Mouse (Mus musculus): ENCODE results near the gene Rictor. TPM values are rescaled to one million over a fixed set of nuclear protein-coding genes. Genes with fewer than 3 reads are reported as not detected.

The Rictor gene
- 23.5 and 23.7 TPM in 2 replicates for polyA plus RNA-seq (2012; rRNA removed)

GRCm38 (mm10) chr15:6707936-6708525, at the start of gene Rictor:
TSS of gene Rictor (plus strand) at chr15:6708379.
- TF ChIP-seq POLR2A (IDR thresholded peaks at IDR 0.05; ENCODE audit: control insufficient read depth, extremely low read depth, insufficient read depth, low read length, poor library complexity) (peak; percentile 73), CTCF (IDR thresholded peaks at IDR 0.05; ENCODE audit: borderline replicate concordance, control insufficient read depth, extremely low read depth, insufficient read depth, low read length, poor library complexity) (no peak)
- H3K36me3 ChIP-seq (ENCODE audit: control insufficient read depth, insufficient read depth, low read length): no peaks in the 10 kb centered on the region
- H3K4me3 ChIP-seq (ENCODE audit: control insufficient read depth, insufficient read depth, low read length): peak within 1 kb of the TSS; percentile 90
- under 1% methylated on average over 79 of the region's 82 CpGs for WGBS
- H3K27me3 ChIP-seq (ENCODE audit: control insufficient read depth, insufficient read depth, low read length): no peaks in the 10 kb centered on the region
- peak; percentile 86 for DNase-seq
- peaks cover 10% of the 10 kb centered on the region for H3K4me1 ChIP-seq (replicated peaks; ENCODE audit: control insufficient read depth, insufficient read depth, low read length)
- peak within 1 kb of the TSS; percentile 52 for H3K27ac ChIP-seq (ENCODE audit: control insufficient read depth, insufficient read depth, low read length)

GRCm38 (mm10) chr15:6661951-6662350, 46.2 kb upstream of the Rictor start:
- H3K27ac ChIP-seq (ENCODE audit: control insufficient read depth, insufficient read depth, low read length): no peak overlapping the region
- 93% methylated on average over 3 of the region's 3 CpGs for WGBS
- TF ChIP-seq CTCF (IDR thresholded peaks at IDR 0.05; ENCODE audit: borderline replicate concordance, control insufficient read depth, extremely low read depth, insufficient read depth, low read length, poor library complexity) (no peak), POLR2A (IDR thresholded peaks at IDR 0.05; ENCODE audit: control insufficient read depth, extremely low read depth, insufficient read depth, low read length, poor library complexity) (no peak)
- DNase-seq: no peak
- no peaks in the 10 kb centered on the region for H3K4me1 ChIP-seq (replicated peaks; ENCODE audit: control insufficient read depth, insufficient read depth, low read length)
- H3K27me3 ChIP-seq (ENCODE audit: control insufficient read depth, insufficient read depth, low read length): no peaks in the 10 kb centered on the region
- H3K4me3 ChIP-seq (ENCODE audit: control insufficient read depth, insufficient read depth, low read length): no peak overlapping the region
- H3K36me3 ChIP-seq (ENCODE audit: control insufficient read depth, insufficient read depth, low read length): peaks cover 53% of the 10 kb centered on the region

- TF ChIP-seq CTCF (IDR thresholded peaks at IDR 0.05; ENCODE audit: borderline replicate concordance, control insufficient read depth, extremely low read depth, insufficient read depth, low read length, poor library complexity) (no peak), POLR2A (IDR thresholded peaks at IDR 0.05; ENCODE audit: control insufficient read depth, extremely low read depth, insufficient read depth, low read length, poor library complexity) (no peak)
- H3K27me3 ChIP-seq (ENCODE audit: control insufficient read depth, insufficient read depth, low read length): no peaks in the 10 kb centered on the region
- H3K4me1 ChIP-seq (replicated peaks; ENCODE audit: control insufficient read depth, insufficient read depth, low read length): no peaks in the 10 kb centered on the region
- no peak overlapping the region for H3K4me3 ChIP-seq (ENCODE audit: control insufficient read depth, insufficient read depth, low read length)
- peaks cover 41% of the 10 kb centered on the region for H3K36me3 ChIP-seq (ENCODE audit: control insufficient read depth, insufficient read depth, low read length)
- H3K27ac ChIP-seq (ENCODE audit: control insufficient read depth, insufficient read depth, low read length): no peak overlapping the region
- no peak for DNase-seq
- WGBS: 90% methylated on average over 7 of the region's 7 CpGs
Observed at GRCm38 (mm10) chr15:6663991-6664390, 44.2 kb upstream of the Rictor start.

- Histone ChIP-seq H3K36me3 (ENCODE audit: control insufficient read depth, insufficient read depth, low read length) (peaks cover 26% of the 10 kb centered on the region), H3K27ac (ENCODE audit: control insufficient read depth, insufficient read depth, low read length) (no peak overlapping the region), H3K27me3 (ENCODE audit: control insufficient read depth, insufficient read depth, low read length) (no peaks in the 10 kb centered on the region), H3K4me3 (ENCODE audit: control insufficient read depth, insufficient read depth, low read length) (no peak overlapping the region), H3K4me1 (replicated peaks; ENCODE audit: control insufficient read depth, insufficient read depth, low read length) (no peaks in the 10 kb centered on the region)
- no peak for TF ChIP-seq POLR2A (IDR thresholded peaks at IDR 0.05; ENCODE audit: control insufficient read depth, extremely low read depth, insufficient read depth, low read length, poor library complexity)
- TF ChIP-seq CTCF (IDR thresholded peaks at IDR 0.05; ENCODE audit: borderline replicate concordance, control insufficient read depth, extremely low read depth, insufficient read depth, low read length, poor library complexity): no peak
- 73% methylated on average over 5 of the region's 5 CpGs for WGBS
- DNase-seq: no peak
Observed at GRCm38 (mm10) chr15:6666072-6666471, 42.1 kb upstream of the Rictor start.

- Histone ChIP-seq H3K27me3 (ENCODE audit: control insufficient read depth, insufficient read depth, low read length) (no peaks in the 10 kb centered on the region), H3K4me3 (ENCODE audit: control insufficient read depth, insufficient read depth, low read length) (no peak overlapping the region), H3K27ac (ENCODE audit: control insufficient read depth, insufficient read depth, low read length) (no peak overlapping the region), H3K4me1 (replicated peaks; ENCODE audit: control insufficient read depth, insufficient read depth, low read length) (no peaks in the 10 kb centered on the region), H3K36me3 (ENCODE audit: control insufficient read depth, insufficient read depth, low read length) (peaks cover 9% of the 10 kb centered on the region)
- TF ChIP-seq POLR2A (IDR thresholded peaks at IDR 0.05; ENCODE audit: control insufficient read depth, extremely low read depth, insufficient read depth, low read length, poor library complexity) (no peak), CTCF (IDR thresholded peaks at IDR 0.05; ENCODE audit: borderline replicate concordance, control insufficient read depth, extremely low read depth, insufficient read depth, low read length, poor library complexity) (no peak)
- WGBS: 77% methylated on average over 14 of the region's 14 CpGs
- DNase-seq: no peak
Observed at GRCm38 (mm10) chr15:6668793-6669437, 39.3 kb upstream of the Rictor start.

GRCm38 (mm10) chr15:6678479-6678878, 29.7 kb upstream of the Rictor start:
- 96% methylated on average over 2 of the region's 2 CpGs for WGBS
- no peak for TF ChIP-seq POLR2A (IDR thresholded peaks at IDR 0.05; ENCODE audit: control insufficient read depth, extremely low read depth, insufficient read depth, low read length, poor library complexity)
- TF ChIP-seq CTCF (IDR thresholded peaks at IDR 0.05; ENCODE audit: borderline replicate concordance, control insufficient read depth, extremely low read depth, insufficient read depth, low read length, poor library complexity): no peak
- H3K27ac ChIP-seq (ENCODE audit: control insufficient read depth, insufficient read depth, low read length): no peak overlapping the region
- DNase-seq: no peak
- H3K27me3 ChIP-seq (ENCODE audit: control insufficient read depth, insufficient read depth, low read length): no peaks in the 10 kb centered on the region
- H3K36me3 ChIP-seq (ENCODE audit: control insufficient read depth, insufficient read depth, low read length): no peaks in the 10 kb centered on the region
- no peaks in the 10 kb centered on the region for H3K4me1 ChIP-seq (replicated peaks; ENCODE audit: control insufficient read depth, insufficient read depth, low read length)
- no peak overlapping the region for H3K4me3 ChIP-seq (ENCODE audit: control insufficient read depth, insufficient read depth, low read length)

Measured in thymus, adult 2 months (tissue).